Mouse (Mus musculus): Measurements from ENCODE around the gene Ssc5d. TPM values are rescaled to one million over a fixed set of nuclear protein-coding genes. Genes with fewer than 3 reads are reported as not detected.
A peak's percentile ranks its signal among the peaks of the same experiment; 100 is the strongest.

The Ssc5d gene
- polyA plus RNA-seq, 2 experiments: 0.03 to 0.12 TPM

DNA sequence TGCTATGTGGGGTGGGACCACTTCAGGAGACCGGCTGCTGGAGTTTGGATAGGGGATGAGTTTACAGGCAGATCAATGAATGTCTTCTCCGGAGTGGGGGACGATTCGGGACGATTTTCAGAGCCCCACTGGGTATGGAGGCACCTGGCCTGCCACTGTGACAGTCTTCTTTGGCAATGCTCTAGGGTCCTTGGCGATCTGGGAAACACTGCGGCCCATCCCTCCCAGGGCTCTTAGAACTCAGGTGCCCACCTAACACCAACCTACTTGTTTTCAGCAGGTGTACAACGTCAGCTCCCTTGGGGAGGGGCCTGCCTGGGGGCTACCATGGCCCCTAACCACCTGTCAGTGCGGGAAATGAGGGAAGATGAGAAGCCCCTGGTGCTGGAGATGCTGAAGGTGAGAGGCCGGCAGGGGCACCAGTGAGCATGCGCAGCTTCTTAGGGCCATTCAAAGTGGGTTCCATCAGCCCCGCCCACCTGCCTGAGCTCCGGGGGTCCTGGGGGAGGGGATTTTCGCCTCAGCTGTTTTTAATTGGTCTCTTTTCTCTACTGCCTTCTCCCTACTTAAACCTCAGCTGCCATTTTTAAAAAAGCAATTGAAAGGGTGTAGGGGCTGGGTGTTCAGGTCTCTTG lies 2.5 kb upstream of the Ssc5d start:
- no peak overlapping the region for H3K9ac ChIP-seq (replicated peaks)
- 5% methylated on average over 14 of the region's 14 CpGs for WGBS (ENCODE audit: insufficient replicate concordance)
- no peaks in the 10 kb centered on the region for H3K9me3 ChIP-seq (ENCODE audit: control insufficient read depth, low read length)
- H3K4me2 ChIP-seq (ENCODE audit: low read depth): peak overlapping the region; percentile 31; the same call in 1 of the 2 replicates
- H3K4me1 ChIP-seq (replicated peaks; ENCODE audit: control insufficient read depth in 2 of 2, insufficient read depth in 2 of 2, low read length in 1 of 2): no peaks in the 10 kb centered on the region; a peak in 1 of 4 replicates
- no peak overlapping the region for H3K4me3 ChIP-seq (ENCODE audit: insufficient read depth in 1 of 2, low read depth in 2 of 2, low read length in 2 of 2)
- no peak for DNase-seq (ENCODE audit: low read depth in 3 of 3, low spot score in 3 of 3)
- H3K36me3 ChIP-seq (replicated peaks; ENCODE audit: control insufficient read depth, insufficient read depth, low read depth): peaks cover 14% of the 10 kb centered on the region
- peaks cover 22% of the 10 kb centered on the region for H3K27me3 ChIP-seq (ENCODE audit: control insufficient read depth, insufficient read depth, low read length)
- ATAC-seq (ENCODE audit: insufficient read depth): no peak
- H3K27ac ChIP-seq: no peak overlapping the region
- TF ChIP-seq CTCF (IDR thresholded peaks at IDR 0.05; ENCODE audit: low read depth) (peak; percentile 27; the same call in 1 of the 2 replicates), EP300 (IDR thresholded peaks at IDR 0.05; ENCODE audit: low read depth) (no peak)

DNA sequence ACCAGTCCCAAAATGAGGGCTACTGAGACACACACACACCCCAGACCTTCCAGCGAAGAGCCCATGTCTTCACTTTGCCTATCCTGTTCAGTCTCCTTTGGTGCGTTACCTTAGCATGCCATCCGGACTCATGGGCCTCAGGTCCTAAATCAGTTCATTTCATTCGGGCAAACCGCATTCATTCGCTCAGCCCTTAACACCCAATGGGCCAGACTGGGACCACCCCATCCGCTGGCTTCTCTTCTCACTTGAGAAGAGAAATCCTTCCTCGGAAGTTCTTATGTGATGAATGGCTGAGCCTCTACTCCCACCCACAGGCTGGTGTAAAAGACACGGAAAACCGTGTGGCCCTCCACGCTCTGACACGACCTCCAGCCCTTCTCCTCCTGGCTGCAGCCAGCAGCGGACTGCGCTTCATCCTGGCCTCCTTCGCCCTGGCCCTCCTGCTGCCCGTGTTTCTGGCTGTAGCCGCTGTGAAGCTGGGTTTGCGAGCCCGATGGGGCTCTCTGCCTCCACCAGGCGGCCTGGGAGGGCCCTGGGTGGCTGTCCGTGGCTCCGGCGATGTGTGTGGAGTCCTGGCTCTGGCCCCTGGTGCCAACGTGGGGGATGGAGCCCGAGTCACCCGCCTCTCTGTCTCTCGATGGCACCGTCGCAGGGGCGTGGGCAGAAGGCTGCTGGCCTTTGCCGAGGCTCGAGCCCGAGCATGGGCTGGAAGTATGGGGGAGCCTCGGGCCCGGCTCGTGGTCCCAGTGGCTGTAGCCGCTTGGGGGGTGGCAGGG lies 1.8 kb upstream of the Ssc5d start:
- TF ChIP-seq EP300 (IDR thresholded peaks at IDR 0.05; ENCODE audit: low read depth) (no peak), CTCF (IDR thresholded peaks at IDR 0.05; ENCODE audit: low read depth) (peak; percentile 58)
- peaks cover 11% of the 10 kb centered on the region for H3K36me3 ChIP-seq (replicated peaks; ENCODE audit: control insufficient read depth, insufficient read depth, low read depth)
- H3K9ac ChIP-seq (replicated peaks): no peak overlapping the region
- no peaks in the 10 kb centered on the region for H3K9me3 ChIP-seq (ENCODE audit: control insufficient read depth, low read length)
- ATAC-seq (ENCODE audit: insufficient read depth): no peak
- peaks cover 22% of the 10 kb centered on the region for H3K27me3 ChIP-seq (ENCODE audit: control insufficient read depth, insufficient read depth, low read length)
- H3K4me3 ChIP-seq (ENCODE audit: insufficient read depth in 1 of 2, low read depth in 2 of 2, low read length in 2 of 2): no peak overlapping the region
- DNase-seq (ENCODE audit: low read depth in 3 of 3, low spot score in 3 of 3): no peak
- 6% methylated on average over 37 of the region's 37 CpGs for WGBS (ENCODE audit: insufficient replicate concordance)
- no peaks in the 10 kb centered on the region; a peak in 1 of 4 replicates for H3K4me1 ChIP-seq (replicated peaks; ENCODE audit: control insufficient read depth in 2 of 2, insufficient read depth in 2 of 2, low read length in 1 of 2)
- 0 out of 2 replicates have a peak overlapping the region, but pooled peaks have one; percentile 5 for H3K4me2 ChIP-seq (ENCODE audit: low read depth)
- no peak overlapping the region for H3K27ac ChIP-seq

DNA sequence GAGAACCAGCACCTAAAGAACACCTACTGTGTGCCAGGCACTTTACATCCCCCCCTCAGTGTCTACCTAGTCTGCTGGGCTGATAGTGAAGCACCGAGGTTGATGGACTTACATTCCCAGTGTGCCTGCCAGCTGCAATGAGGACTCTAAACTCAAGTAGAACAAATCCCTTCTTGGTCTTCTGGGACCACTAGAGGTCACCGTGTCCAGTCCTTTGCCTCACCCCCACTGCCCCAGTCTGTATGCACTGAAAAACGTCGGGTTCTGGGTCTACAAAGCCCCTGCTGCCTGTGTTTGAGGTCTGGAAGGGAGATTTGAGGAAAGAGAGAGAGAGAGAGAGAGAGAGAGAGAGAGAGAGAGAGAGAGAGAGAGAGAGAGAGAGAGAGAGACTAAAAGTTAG lies 1.1 kb upstream of the Ssc5d start:
- Histone ChIP-seq H3K4me1 (replicated peaks; ENCODE audit: control insufficient read depth in 2 of 2, insufficient read depth in 2 of 2, low read length in 1 of 2) (no peaks in the 10 kb centered on the region; a peak in 1 of 4 replicates), H3K9me3 (ENCODE audit: control insufficient read depth, low read length) (no peaks in the 10 kb centered on the region), H3K36me3 (replicated peaks; ENCODE audit: control insufficient read depth, insufficient read depth, low read depth) (peaks cover 6% of the 10 kb centered on the region), H3K27me3 (ENCODE audit: control insufficient read depth, insufficient read depth, low read length) (peaks cover 22% of the 10 kb centered on the region), H3K27ac (no peak overlapping the region), H3K4me3 (ENCODE audit: insufficient read depth in 1 of 2, low read depth in 2 of 2, low read length in 2 of 2) (no peak overlapping the region), H3K9ac (replicated peaks) (no peak overlapping the region), H3K4me2 (ENCODE audit: low read depth) (no peak overlapping the region)
- no peak for ATAC-seq (ENCODE audit: insufficient read depth)
- TF ChIP-seq EP300 (IDR thresholded peaks at IDR 0.05; ENCODE audit: low read depth) (no peak), CTCF (IDR thresholded peaks at IDR 0.05; ENCODE audit: low read depth) (no peak)
- WGBS (ENCODE audit: insufficient replicate concordance): 1% methylated on average over 4 of the region's 4 CpGs
- no peak for DNase-seq (ENCODE audit: low read depth in 3 of 3, low spot score in 3 of 3)

DNA sequence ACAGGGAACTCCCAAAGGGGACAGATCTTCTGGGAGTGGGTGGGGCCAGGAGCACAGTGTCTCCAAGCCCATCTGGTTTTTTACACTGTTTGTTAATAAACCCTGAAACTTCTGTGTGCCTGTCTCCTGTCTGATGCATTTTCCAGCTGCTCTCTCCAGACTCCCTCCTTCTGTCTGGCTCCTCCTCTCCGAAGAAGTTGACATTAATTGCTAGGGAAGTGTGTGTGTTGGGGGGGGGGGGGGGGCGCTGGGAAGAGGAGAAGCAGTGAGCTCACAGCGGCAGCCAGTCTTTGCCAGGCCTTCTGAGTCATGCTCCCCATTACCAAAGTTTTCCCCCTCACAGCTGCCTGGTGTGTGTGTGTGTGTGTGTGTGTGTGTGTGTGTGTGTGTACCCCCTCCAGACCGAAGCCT lies 689 bp upstream of the Ssc5d start:
- TF ChIP-seq EP300 (IDR thresholded peaks at IDR 0.05; ENCODE audit: low read depth): no peak
- no peak for ATAC-seq (ENCODE audit: insufficient read depth)
- H3K4me1 ChIP-seq (replicated peaks; ENCODE audit: control insufficient read depth in 2 of 2, insufficient read depth in 2 of 2, low read length in 1 of 2): no peaks in the 10 kb centered on the region; a peak in 1 of 4 replicates

DNA sequence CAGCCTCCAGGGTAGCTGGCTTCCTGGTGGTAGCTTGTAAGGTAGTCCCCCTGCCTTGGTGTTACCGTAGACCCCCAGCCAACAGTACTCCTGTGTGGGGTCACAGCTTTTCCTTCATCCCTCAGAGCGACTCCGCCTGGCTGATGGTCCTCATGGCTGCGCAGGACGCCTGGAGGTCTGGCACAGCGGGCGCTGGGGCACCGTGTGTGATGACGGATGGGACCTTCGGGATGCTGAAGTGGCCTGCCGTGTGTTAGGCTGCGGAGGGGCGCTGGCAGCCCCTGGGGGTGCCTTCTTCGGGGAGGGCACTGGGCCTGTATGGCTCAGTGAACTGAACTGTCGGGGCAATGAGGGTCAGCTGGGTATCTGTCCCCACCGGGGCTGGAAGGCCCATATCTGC lies 1.3 kb downstream of the Ssc5d start:
- H3K4me1 ChIP-seq (replicated peaks; ENCODE audit: control insufficient read depth in 2 of 2, insufficient read depth in 2 of 2, low read length in 1 of 2): no peaks in the 10 kb centered on the region; a peak in 1 of 4 replicates
- no peaks in the 10 kb centered on the region for H3K36me3 ChIP-seq (replicated peaks; ENCODE audit: control insufficient read depth, insufficient read depth, low read depth)
- H3K4me2 ChIP-seq (ENCODE audit: low read depth): no peak overlapping the region
- WGBS (ENCODE audit: insufficient replicate concordance): 66% methylated on average over 16 of the region's 16 CpGs
- ATAC-seq (ENCODE audit: insufficient read depth) (no peak), DNase-seq (ENCODE audit: low read depth in 3 of 3, low spot score in 3 of 3) (no peak)
- no peak overlapping the region for H3K4me3 ChIP-seq (ENCODE audit: insufficient read depth in 1 of 2, low read depth in 2 of 2, low read length in 2 of 2)
- H3K9ac ChIP-seq (replicated peaks): no peak overlapping the region
- peaks cover 22% of the 10 kb centered on the region for H3K27me3 ChIP-seq (ENCODE audit: control insufficient read depth, insufficient read depth, low read length)
- no peak overlapping the region for H3K27ac ChIP-seq
- TF ChIP-seq CTCF (IDR thresholded peaks at IDR 0.05; ENCODE audit: low read depth): no peak
- no peak for TF ChIP-seq EP300 (IDR thresholded peaks at IDR 0.05; ENCODE audit: low read depth)
- no peaks in the 10 kb centered on the region for H3K9me3 ChIP-seq (ENCODE audit: control insufficient read depth, low read length)

More for the DNA sequence above, 689 bp upstream of the Ssc5d start:
- H3K9ac ChIP-seq (replicated peaks): no peak overlapping the region
- no peak for DNase-seq (ENCODE audit: low read depth in 3 of 3, low spot score in 3 of 3)
- H3K36me3 ChIP-seq (replicated peaks; ENCODE audit: control insufficient read depth, insufficient read depth, low read depth): peaks cover 5% of the 10 kb centered on the region
- no peak overlapping the region for H3K4me3 ChIP-seq (ENCODE audit: insufficient read depth in 1 of 2, low read depth in 2 of 2, low read length in 2 of 2)
- H3K4me2 ChIP-seq (ENCODE audit: low read depth): no peak overlapping the region
- no peak overlapping the region for H3K27ac ChIP-seq
- peaks cover 22% of the 10 kb centered on the region for H3K27me3 ChIP-seq (ENCODE audit: control insufficient read depth, insufficient read depth, low read length)
- no peaks in the 10 kb centered on the region for H3K9me3 ChIP-seq (ENCODE audit: control insufficient read depth, low read length)
- WGBS (ENCODE audit: insufficient replicate concordance): 22% methylated on average over 3 of the region's 4 CpGs

Measured in liver, embryonic 14.5 days (tissue).